Mouse (Mus musculus) myocyte (in vitro differentiated cells): ENCODE results near the gene Msh4.

ENCODE experiments used
- CEBPB ChIP-seq: IDR thresholded peaks from 2 replicates; pipeline ENCODE4 v1.6.1; 2011; ENCODE audit warnings: mild to moderate bottlenecking, moderate library complexity; ENCODE audit not compliant: poor library complexity, insufficient read depth, severe bottlenecking
- MYOD1 ChIP-seq, 3 experiments: IDR thresholded peaks; one replicate each; pipeline ENCODE4 v1.6.1; 2011; ENCODE audit warnings: control low read depth in 2 of 3, low read depth in 2 of 3, mild to moderate bottlenecking in 2 of 3, moderate library complexity in 1 of 3; ENCODE audit not compliant: insufficient read length in 2 of 3, control insufficient read depth in 1 of 3
- POLR2A ChIP-seq: IDR thresholded peaks from one replicate; pipeline ENCODE4 v1.6.1; 2011; ENCODE audit warnings: low read depth, mild to moderate bottlenecking, control low read depth, moderate library complexity; ENCODE audit not compliant: insufficient read length

DNA sequence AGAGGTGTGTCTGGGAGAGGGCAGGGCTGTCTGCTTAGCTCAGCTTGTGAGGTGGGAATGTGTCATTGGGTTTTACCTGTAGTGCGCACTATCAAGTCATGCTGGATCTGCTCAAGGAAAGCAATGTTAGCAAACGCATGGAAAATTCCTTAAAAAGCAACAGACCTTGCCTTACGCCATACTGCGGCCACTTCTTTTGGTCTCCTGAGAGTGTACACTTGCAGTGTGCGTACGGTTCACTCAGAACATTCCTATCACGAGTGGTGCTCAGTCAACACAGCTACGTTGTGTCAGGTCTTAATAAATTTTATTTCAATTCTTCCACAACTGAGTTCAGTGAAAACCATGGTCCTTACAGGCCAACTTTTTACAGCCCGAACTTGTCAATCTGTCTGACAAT lies 61.2 kb downstream of the Msh4 start:
- TF ChIP-seq CEBPB = no peak
- TF ChIP-seq POLR2A = no peak
- TF ChIP-seq MYOD1 (IDR thresholded peaks at IDR 0.05; ENCODE audit: control insufficient read depth in 1 of 3, insufficient read length in 2 of 3, low read depth in 2 of 3) = no peak
